Mouse (Mus musculus) embryonic facial prominence, embryonic 14.5 days (tissue): ENCODE measurements around the gene Bicd2. TPM values are rescaled to one million over a fixed set of nuclear protein-coding genes. Genes with fewer than 3 reads are reported as not detected.

Experiments
- ATAC-seq: fragments of 200-750 bp; cut with Nextera tagmentation; 2 replicates; pipeline ENCODE4 v1.8.0; 2017; ENCODE audit warnings: low read depth, moderate number of reproducible peaks, moderate TSS enrichment
- DNase-seq: peaks from one replicate; pipeline ENCODE4 v3.0.0-alpha.2; 2015; ENCODE audit warnings: low spot score
- H3K27ac ChIP-seq: fragments of 300-500 bp; sonication (generic); replicated peaks from 2 replicates; pipeline ENCODE4 v1.5.1; 2014; ENCODE audit warnings: low read depth, mild to moderate bottlenecking, low read length, moderate library complexity
- H3K27me3 ChIP-seq: fragments of 300-500 bp; sonication (generic); replicated peaks from 2 replicates; pipeline ENCODE4 v1.6.1; 2014; ENCODE audit warnings: low read length; ENCODE audit not compliant: control insufficient read depth, insufficient read depth
- H3K36me3 ChIP-seq: fragments of 300-500 bp; sonication (generic); 2 replicates; pipeline ENCODE4 v1.6.1; 2014; ENCODE audit warnings: low read length, mixed read lengths; ENCODE audit not compliant: control insufficient read depth, insufficient read depth
- H3K4me1 ChIP-seq: fragments of 300-500 bp; sonication (generic); 2 replicates; pipeline ENCODE4 v1.6.1; 2014; ENCODE audit warnings: antibody characterized with exemption, low read length; ENCODE audit not compliant: control insufficient read depth, insufficient read depth
- H3K4me2 ChIP-seq: fragments of 300-500 bp; sonication (generic); 2 replicates; pipeline ENCODE4 v1.6.1; 2014; ENCODE audit warnings: low read depth, mild to moderate bottlenecking, low read length, moderate library complexity, mixed read lengths
- H3K4me3 ChIP-seq: fragments of 300-500 bp; sonication (generic); 2 replicates; pipeline ENCODE4 v1.5.1; 2014; ENCODE audit warnings: low read depth, mild to moderate bottlenecking, low read length
- H3K9ac ChIP-seq: fragments of 300-500 bp; sonication (generic); 2 replicates; pipeline ENCODE4 v1.6.1; 2014; ENCODE audit warnings: low read depth, mild to moderate bottlenecking, low read length, moderate library complexity, mixed read lengths
- H3K9me3 ChIP-seq: fragments of 300-500 bp; sonication (generic); 2 replicates; pipeline ENCODE4 v1.6.1; 2016; ENCODE audit warnings: low read length; ENCODE audit not compliant: control insufficient read depth
- WGBS: fragments of 180-500 bp; shearing (Covaris S2); extraction: QIAGEN DNeasy Blood & Tissue Kit; methylation state at CpG from one replicate; pipeline ENCODE4 v1.1.7; 2014; 5-methylcytosine and 5-hydroxymethylcytosine counted together
- polyA plus RNA-seq: library from polyadenylated mRNA; unstranded; fragments of >200 nt; fragmentation: Nextera tagmentation; extraction: Ambion mirVana; gene quantifications from 2 replicates; pipeline ENCODE4 v1.2.1, GENCODE M21; 2014

Bicd2 gene
- polyA plus RNA-seq, 1 experiment from 2014 or later: 37.1 TPM

DNA sequence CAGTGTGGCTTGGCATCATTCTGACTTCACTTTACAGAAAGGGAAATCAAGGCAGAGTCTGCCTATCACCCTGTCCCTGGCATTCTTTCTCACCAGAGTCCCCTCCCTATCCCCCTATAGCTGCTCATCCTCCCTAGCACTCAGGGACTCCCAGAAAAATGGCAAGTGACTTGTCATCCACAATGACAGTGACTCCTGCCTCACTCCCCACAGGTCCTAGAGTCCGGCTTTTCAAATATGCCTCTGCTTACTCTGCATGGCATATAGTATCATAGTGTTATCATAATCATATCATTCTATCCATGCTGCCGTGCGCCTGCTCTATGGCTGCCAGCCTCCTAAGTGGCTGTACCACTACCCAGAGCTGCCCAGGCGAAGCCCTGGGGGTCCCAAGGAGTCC, 33.2 kb upstream of the Bicd2 start:
- H3K36me3 ChIP-seq: no peaks in the 10 kb centered on the region
- no peaks in the 10 kb centered on the region for H3K27me3 ChIP-seq
- ATAC-seq (no peak), DNase-seq (no peak)
- H3K9me3 ChIP-seq: no peaks in the 10 kb centered on the region
- no peak overlapping the region for H3K9ac ChIP-seq
- peaks cover 9% of the 10 kb centered on the region for H3K4me1 ChIP-seq
- 93% methylated on average over 4 of the region's 4 CpGs for WGBS
- no peak overlapping the region for H3K4me2 ChIP-seq
- H3K4me3 ChIP-seq: no peak overlapping the region
- H3K27ac ChIP-seq: peak overlapping the region; percentile 67

DNA sequence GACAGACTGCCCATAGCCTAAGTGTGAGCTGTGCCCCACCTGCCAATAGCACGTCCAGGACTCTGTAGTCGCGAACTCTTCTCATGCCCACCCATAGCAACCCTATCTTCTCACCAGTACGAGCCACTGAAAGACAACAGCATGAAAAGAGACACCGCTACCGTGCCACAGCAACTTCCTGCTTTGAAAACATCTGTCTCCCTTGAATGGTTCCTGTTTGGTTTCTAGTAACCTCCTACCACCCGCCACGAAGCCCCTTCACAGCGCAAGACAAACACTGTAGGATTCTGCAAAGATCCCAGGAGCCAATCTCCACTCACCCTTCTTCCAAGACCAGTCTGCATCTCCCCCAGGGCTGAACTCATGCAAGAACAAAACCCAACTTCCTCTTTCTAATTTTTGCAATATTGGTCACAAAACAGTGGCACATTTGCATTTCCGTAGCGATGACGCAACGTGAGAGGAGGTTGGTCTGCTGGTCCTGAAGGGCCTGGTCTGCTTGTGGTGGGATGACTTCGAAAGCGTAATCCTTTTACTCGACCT, 32.5 kb upstream of the Bicd2 start:
- DNase-seq: no peak

DNA sequence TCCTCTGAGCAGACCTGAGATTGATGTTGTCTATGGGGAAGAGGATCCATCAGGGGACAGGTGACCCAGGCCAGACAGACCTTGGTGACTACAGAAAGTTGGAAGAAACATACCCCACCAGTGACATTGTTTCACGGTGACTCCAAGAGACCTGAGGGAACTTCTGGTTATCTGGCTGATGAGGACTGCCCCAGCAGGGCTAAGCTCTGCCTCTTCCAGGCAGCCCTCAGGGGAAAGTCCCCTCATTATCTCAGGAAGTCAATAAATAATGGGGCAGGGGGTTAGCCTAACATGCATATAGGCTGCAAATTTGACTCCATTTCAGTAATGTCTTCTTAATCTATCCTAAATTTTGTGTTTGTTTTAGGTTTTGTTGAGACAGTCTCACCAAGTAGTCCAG, 31.9 kb upstream of the Bicd2 start:
- Histone ChIP-seq H3K4me2 (no peak overlapping the region), H3K36me3 (no peaks in the 10 kb centered on the region), H3K9me3 (no peaks in the 10 kb centered on the region), H3K9ac (no peak overlapping the region), H3K4me1 (peaks cover 9% of the 10 kb centered on the region), H3K4me3 (no peak overlapping the region), H3K27ac (no peak overlapping the region), H3K27me3 (no peaks in the 10 kb centered on the region)
- WGBS: 80% methylated on average over 1 of the region's 1 CpGs
- ATAC-seq: no peak
- no peak for DNase-seq

More for the DNA sequence above, 32.5 kb upstream of the Bicd2 start:
- Histone ChIP-seq H3K9me3 (no peaks in the 10 kb centered on the region), H3K4me2 (no peak overlapping the region; the same call in 1 of the 2 replicates), H3K4me1 (peaks cover 9% of the 10 kb centered on the region), H3K27ac (no peak overlapping the region), H3K36me3 (no peaks in the 10 kb centered on the region), H3K4me3 (no peak overlapping the region), H3K9ac (no peak overlapping the region), H3K27me3 (no peaks in the 10 kb centered on the region)
- WGBS: 77% methylated on average over 16 of the region's 16 CpGs
- no peak for ATAC-seq

DNA sequence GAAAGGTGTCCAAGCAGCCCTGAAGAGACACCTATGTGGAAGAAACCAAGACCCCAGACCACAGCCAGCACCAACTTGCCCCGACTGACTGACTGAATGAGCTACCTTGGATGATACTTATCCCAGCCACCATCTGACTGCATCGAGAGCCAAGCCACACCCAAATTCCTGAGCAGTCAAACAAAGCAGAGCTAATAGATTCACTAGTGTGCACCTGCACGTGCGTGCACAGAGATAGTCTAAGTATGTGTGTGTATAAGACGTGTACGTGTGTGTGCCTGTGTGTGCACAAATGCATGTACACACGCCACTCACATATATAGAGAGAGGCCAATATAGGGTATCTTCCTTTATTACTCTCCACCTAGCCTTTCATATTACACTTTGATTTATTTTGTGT, 29.7 kb upstream of the Bicd2 start:
- 85% methylated on average over 7 of the region's 7 CpGs for WGBS
- peaks cover 9% of the 10 kb centered on the region for H3K4me1 ChIP-seq
- H3K27me3 ChIP-seq: no peaks in the 10 kb centered on the region
- ATAC-seq: no peak
- H3K4me2 ChIP-seq: no peak overlapping the region
- no peak overlapping the region for H3K9ac ChIP-seq
- no peak overlapping the region for H3K27ac ChIP-seq
- H3K9me3 ChIP-seq: no peaks in the 10 kb centered on the region
- H3K36me3 ChIP-seq: no peaks in the 10 kb centered on the region
- H3K4me3 ChIP-seq: no peak overlapping the region
- DNase-seq: peak; percentile 35

DNA sequence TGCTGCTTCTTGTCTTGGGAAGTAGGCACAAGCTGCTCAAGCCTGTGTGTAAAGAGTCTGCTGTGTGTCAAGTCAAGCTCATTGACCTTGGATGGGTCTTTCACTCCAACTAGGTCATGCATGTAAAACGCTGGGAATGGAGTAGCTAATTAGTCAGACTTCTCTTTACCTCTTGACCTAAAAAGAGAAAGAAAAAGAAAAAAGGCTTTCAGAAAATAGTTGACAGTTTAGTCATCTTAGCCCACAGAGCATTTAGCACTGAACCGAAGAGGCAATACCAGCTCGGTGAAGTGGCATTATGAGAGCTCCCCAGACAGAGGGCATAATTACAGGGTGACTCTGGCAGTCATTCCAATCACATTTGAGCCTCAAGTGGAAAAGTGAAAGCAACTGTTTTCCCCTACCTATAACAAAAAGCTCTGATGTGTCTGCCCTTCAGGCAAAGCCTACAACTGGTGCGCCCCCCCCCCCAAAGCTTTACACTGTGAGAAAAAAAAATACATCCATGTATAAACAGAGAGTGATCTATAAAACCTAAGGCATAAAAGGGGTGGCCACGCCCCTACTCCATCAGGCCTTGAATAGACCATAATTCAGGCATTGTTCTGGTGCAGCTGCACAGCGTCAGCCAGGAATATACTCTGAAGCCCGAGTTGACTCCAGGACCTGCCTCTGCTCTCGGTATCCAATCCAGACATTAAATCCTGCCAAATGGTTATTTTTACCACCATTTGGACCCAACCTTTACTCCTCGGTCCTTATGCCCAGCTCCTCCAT, 24.8 kb upstream of the Bicd2 start:
- ATAC-seq: peak; percentile 28; the same call in 1 of the 2 replicates
- Histone ChIP-seq H3K27ac (no peak overlapping the region), H3K4me3 (no peak overlapping the region), H3K27me3 (no peaks in the 10 kb centered on the region), H3K4me1 (peaks cover 13% of the 10 kb centered on the region), H3K9ac (no peak overlapping the region), H3K9me3 (no peaks in the 10 kb centered on the region), H3K4me2 (no peak overlapping the region), H3K36me3 (no peaks in the 10 kb centered on the region)
- peak; percentile 59 for DNase-seq
- 47% methylated on average over 9 of the region's 9 CpGs for WGBS

DNA sequence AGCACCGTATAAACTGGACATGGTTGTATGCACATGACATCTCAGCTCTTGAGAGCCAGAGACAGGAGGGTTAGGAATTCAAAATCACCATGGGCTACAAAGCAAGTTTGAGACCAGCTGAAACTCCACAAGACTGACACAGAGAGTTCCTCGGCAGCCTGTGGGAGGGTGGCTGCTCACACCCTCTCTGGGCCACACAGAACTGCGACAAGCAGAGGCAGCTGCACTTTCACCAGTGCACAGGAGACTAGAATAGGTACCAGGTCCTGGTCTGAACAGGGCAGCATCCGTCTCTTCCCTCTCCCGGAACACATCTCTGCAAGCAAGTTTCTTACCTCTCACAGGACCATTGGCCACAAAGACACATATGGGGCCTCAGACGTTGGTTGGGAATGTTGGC, 23.9 kb upstream of the Bicd2 start:
- Histone ChIP-seq H3K4me3 (no peak overlapping the region), H3K27me3 (no peaks in the 10 kb centered on the region), H3K36me3 (no peaks in the 10 kb centered on the region), H3K4me2 (no peak overlapping the region), H3K9me3 (no peaks in the 10 kb centered on the region), H3K27ac (no peak overlapping the region), H3K4me1 (peaks cover 13% of the 10 kb centered on the region), H3K9ac (no peak overlapping the region)
- ATAC-seq: no peak
- 69% methylated on average over 6 of the region's 6 CpGs for WGBS
- no peak for DNase-seq

DNA sequence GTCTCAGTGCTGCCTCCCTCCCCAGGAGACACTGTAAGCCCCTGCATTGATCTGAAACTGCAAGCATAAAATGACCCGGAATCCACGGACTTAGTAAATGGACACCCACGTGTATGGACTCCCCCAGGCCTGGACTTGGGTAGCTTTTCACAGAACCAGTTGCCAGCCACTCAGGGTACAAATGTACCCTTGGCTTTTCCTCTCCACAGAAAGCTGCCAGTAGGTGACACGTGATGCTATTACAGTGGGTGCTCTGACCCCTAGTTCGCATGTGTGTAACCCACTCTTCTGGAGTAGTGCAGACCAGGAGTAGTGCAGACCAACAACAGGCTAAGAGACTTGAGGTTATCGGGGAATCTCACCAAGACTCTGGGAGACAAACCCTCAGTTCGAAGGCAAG, 23.5 kb upstream of the Bicd2 start:
- no peak overlapping the region for H3K4me3 ChIP-seq
- no peak overlapping the region for H3K27ac ChIP-seq
- WGBS: 81% methylated on average over 7 of the region's 7 CpGs
- no peaks in the 10 kb centered on the region for H3K27me3 ChIP-seq
- H3K4me1 ChIP-seq: peaks cover 13% of the 10 kb centered on the region
- no peak for DNase-seq
- no peaks in the 10 kb centered on the region for H3K9me3 ChIP-seq
- H3K4me2 ChIP-seq: no peak overlapping the region
- no peak overlapping the region for H3K9ac ChIP-seq
- no peak for ATAC-seq
- H3K36me3 ChIP-seq: no peaks in the 10 kb centered on the region

DNA sequence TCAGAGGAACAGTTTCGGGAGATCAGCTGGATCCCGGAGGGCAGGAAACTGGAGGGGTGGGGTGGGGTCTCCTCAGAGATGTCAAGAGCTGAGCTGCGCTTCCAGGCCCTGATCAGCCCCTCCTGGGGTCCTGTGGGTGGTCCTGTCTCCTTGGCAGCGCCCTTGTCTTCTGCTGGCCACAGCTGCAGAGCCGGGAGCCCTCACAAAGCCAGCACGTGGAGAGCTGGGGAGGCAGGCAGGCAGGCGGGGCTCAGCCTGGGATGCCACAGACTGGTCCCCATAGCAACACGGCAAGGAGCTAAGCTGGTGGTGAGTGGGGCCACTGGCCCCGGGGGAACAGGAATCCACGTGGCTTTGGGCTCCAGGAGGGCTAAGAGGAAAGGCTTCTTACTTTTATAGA, 21.3 kb upstream of the Bicd2 start, which contains the start of gene Fgd3:
Gene Fgd3 (minus strand): TSS at position 272 of the 400 bp plus-strand sequence.
- H3K9me3 ChIP-seq: no peaks in the 10 kb centered on the region
- H3K27ac ChIP-seq: no peak within 1 kb of the TSS
- DNase-seq (peak; percentile 86), ATAC-seq (peak; percentile 94)
- no peaks in the 10 kb centered on the region for H3K36me3 ChIP-seq
- no peaks in the 10 kb centered on the region for H3K27me3 ChIP-seq
- WGBS: 0% methylated on average over 10 of the region's 10 CpGs
- peak within 1 kb of the TSS; percentile 27 for H3K9ac ChIP-seq
- peak within 1 kb of the TSS; percentile 55 for H3K4me2 ChIP-seq
- H3K4me3 ChIP-seq: peak within 1 kb of the TSS; percentile 23
- H3K4me1 ChIP-seq: peaks cover 13% of the 10 kb centered on the region

DNA sequence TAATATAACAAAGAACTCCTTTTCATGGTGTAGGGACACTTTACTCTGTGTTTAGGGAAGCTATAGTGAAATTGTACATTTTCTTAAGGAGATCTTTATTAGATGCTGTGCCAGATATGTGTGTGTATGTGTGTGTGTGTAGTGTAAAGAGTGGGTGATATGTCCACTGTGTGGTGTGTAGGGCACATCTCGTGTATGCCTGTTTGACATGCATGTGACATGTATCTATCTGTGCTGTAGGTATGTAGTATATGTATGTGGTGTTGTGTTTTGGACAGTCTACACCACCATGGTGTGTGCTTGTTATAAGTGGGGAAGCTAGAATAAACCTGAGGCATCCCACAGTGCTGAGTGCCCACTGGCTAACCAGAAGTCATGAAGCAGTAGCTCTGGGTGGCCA, 20.9 kb upstream of the Bicd2 start:
- ATAC-seq (no peak), DNase-seq (no peak)
- Histone ChIP-seq H3K27me3 (no peaks in the 10 kb centered on the region), H3K9me3 (no peaks in the 10 kb centered on the region), H3K36me3 (no peaks in the 10 kb centered on the region), H3K27ac (no peak overlapping the region), H3K4me1 (peaks cover 13% of the 10 kb centered on the region), H3K4me3 (no peak overlapping the region), H3K9ac (no peak overlapping the region), H3K4me2 (peak overlapping the region; percentile 55)
- 81% methylated on average over 1 of the region's 1 CpGs for WGBS
